Mouse (Mus musculus) spleen, adult 2 months (tissue): ENCODE results near the gene Arhgap33.

ENCODE experiments used
- CTCF ChIP-seq: fragments of 200-500 bp; IDR thresholded peaks from 2 replicates; pipeline ENCODE4 v1.5.1; 2011; ENCODE audit warnings: mild to moderate bottlenecking, inconsistent platforms; ENCODE audit not compliant: insufficient read depth, insufficient read length, insufficient replicate concordance; ENCODE audit errors: extremely low read depth
- POLR2A ChIP-seq: fragments of 200-500 bp; IDR thresholded peaks from 2 replicates; pipeline ENCODE4 v1.6.1; 2011; ENCODE audit warnings: low read depth, low read length, inconsistent platforms

DNA sequence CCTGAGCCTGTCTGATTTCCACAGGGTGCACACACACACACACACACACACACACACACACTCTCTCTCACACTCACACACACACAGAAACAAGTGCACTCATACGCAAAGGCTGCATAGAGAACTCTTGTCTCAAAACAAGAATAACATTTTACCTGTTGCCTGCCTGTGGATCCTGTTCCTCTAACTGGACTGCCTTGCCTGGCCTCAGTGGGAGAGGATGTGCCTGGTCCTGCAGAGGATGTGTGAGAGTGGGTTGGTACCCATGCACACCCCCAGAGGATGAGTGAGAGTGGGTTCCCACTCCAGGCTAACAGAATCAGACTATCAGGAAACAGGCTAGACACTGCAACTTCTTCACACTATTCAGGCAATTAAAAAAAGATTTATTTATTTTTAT, 15.7 kb upstream of the Arhgap33 start:
- TF ChIP-seq CTCF (no peak), POLR2A (no peak)
